Mouse (Mus musculus) embryonic facial prominence, embryonic 12.5 days (tissue): ENCODE data around the gene Mphosph10. TPM values are rescaled to one million over a fixed set of nuclear protein-coding genes. Genes with fewer than 3 reads are reported as not detected.

Experiments used
- ATAC-seq: fragments of 200-750 bp; cut with Nextera tagmentation; 2 replicates; pipeline ENCODE4 v1.8.0; 2017; ENCODE audit not compliant: insufficient number of reproducible peaks, insufficient read depth, low FRiP score, low TSS enrichment
- H3K27ac ChIP-seq: fragments of 300-500 bp; sonication (generic); 2 replicates; pipeline ENCODE4 v1.5.1; 2016; ENCODE audit warnings: mild to moderate bottlenecking
- H3K27me3 ChIP-seq: fragments of 300-500 bp; sonication (generic); 2 replicates; pipeline ENCODE4 v1.6.1; 2016; ENCODE audit warnings: mild to moderate bottlenecking, moderate library complexity
- H3K36me3 ChIP-seq: fragments of 300-500 bp; sonication (generic); 2 replicates; pipeline ENCODE4 v1.6.1; 2016; ENCODE audit warnings: mild to moderate bottlenecking
- H3K4me1 ChIP-seq: fragments of 300-500 bp; sonication (generic); 2 replicates; pipeline ENCODE4 v1.6.1; 2016
- H3K4me2 ChIP-seq: fragments of 300-500 bp; sonication (generic); replicated peaks from 2 replicates; pipeline ENCODE4 v1.6.1; 2016; ENCODE audit warnings: mild to moderate bottlenecking, moderate library complexity
- H3K4me3 ChIP-seq: fragments of 300-500 bp; sonication (generic); 2 replicates; pipeline ENCODE4 v1.5.1; 2016; ENCODE audit warnings: mild to moderate bottlenecking
- H3K9ac ChIP-seq: fragments of 300-500 bp; sonication (generic); 2 replicates; pipeline ENCODE4 v1.6.1; 2016; ENCODE audit warnings: mild to moderate bottlenecking, moderate library complexity
- H3K9me3 ChIP-seq: fragments of 300-500 bp; sonication (generic); 2 replicates; pipeline ENCODE4 v1.6.1; 2016; ENCODE audit warnings: mild to moderate bottlenecking, moderate library complexity
- WGBS: fragments of 180-500 bp; shearing (Covaris S2); methylation state at CpG from one replicate; pipeline ENCODE4 v1.1.7; 2016; 5-methylcytosine and 5-hydroxymethylcytosine counted together
- polyA plus RNA-seq: library from polyadenylated mRNA; unstranded; fragments of >200 nt; fragmentation: Nextera tagmentation; extraction: Ambion mirVana; gene quantifications from 2 replicates; pipeline ENCODE4 v1.2.1, GENCODE M21; 2016

Mphosph10 gene
- polyA plus RNA-seq, 1 experiment from 2014 or later, result 52.1 TPM

DNA sequence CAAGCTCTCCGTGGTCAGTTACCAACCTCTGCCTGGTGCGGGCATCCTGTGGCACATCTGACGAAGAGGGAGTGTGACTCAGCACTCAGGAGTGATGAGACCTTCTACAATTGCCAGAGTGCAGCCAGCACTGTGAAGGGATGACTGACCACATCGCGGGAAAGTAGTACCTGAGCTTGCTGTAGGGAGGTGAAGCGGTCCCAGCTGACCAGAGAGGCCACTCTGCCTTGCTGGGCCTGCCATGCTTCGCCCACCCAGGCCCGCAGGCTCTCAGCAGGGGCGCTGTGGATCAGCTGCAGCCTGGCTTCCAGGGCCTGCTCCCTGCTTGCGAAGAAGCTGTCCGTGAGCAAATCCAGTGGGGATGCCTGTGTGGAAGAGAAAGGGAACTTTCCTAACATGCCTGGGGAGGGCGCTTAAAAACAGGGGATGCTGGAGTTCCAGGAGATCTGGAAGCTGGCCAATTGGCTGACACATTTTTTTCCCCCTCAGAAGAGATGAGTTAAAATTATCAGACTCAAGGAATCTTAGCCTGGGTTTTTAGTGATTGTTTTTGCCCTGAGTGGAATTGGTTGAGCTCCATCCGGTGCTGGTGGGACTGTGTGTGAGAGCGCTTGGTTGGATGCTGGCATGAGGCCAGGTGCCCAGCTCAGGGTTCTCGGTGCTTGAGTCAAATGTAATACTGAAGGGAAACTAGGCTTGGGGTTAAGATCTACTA, 42.8 kb downstream of the Mphosph10 start:
- H3K9ac ChIP-seq, result no peak overlapping the region
- no peaks in the 10 kb centered on the region for H3K27me3 ChIP-seq
- H3K4me1 ChIP-seq, result no peaks in the 10 kb centered on the region
- peaks cover 54% of the 10 kb centered on the region for H3K36me3 ChIP-seq
- no peak overlapping the region for H3K4me2 ChIP-seq
- H3K27ac ChIP-seq, result no peak overlapping the region
- H3K9me3 ChIP-seq, result no peaks in the 10 kb centered on the region
- no peak overlapping the region for H3K4me3 ChIP-seq
- ATAC-seq, result no peak
- WGBS, result 87% methylated on average over 15 of the region's 15 CpGs

DNA sequence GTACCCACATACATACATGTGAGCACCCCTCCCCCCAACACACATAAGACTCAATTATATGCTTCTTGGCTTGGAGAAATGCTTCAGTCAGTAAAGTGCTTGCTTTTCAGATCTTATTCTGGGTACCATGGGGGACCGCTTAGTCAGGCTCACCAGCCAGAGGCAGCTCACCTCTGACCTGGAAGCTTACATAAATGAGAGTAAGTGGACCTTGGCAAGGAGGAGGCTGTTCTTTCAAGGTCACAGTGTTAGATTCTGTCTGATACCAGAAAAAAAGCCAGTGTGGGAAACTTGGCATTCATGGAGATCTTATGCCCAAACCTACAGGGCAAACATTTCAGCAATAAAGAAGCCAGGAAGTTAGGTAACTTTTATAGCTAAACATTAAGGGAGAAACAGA, 44.3 kb downstream of the Mphosph10 start:
- Histone ChIP-seq H3K4me2 (no peak overlapping the region), H3K9me3 (no peaks in the 10 kb centered on the region), H3K27ac (no peak overlapping the region), H3K27me3 (no peaks in the 10 kb centered on the region), H3K4me3 (no peak overlapping the region), H3K9ac (no peak overlapping the region), H3K36me3 (peaks cover 44% of the 10 kb centered on the region), H3K4me1 (no peaks in the 10 kb centered on the region)
- 84% methylated on average over 1 of the region's 1 CpGs for WGBS
- no peak for ATAC-seq

GRCm38 (mm10) chr7:64332686-64333085, 59.4 kb downstream of the Mphosph10 start:
- 88% methylated on average over 1 of the region's 1 CpGs for WGBS
- peaks cover 34% of the 10 kb centered on the region for H3K36me3 ChIP-seq
- H3K4me3 ChIP-seq, result no peak overlapping the region
- H3K4me2 ChIP-seq, result no peak overlapping the region
- no peaks in the 10 kb centered on the region for H3K9me3 ChIP-seq
- no peak overlapping the region for H3K9ac ChIP-seq
- H3K27me3 ChIP-seq, result no peaks in the 10 kb centered on the region
- no peak for ATAC-seq
- H3K27ac ChIP-seq, result no peak overlapping the region
- H3K4me1 ChIP-seq, result no peaks in the 10 kb centered on the region

DNA sequence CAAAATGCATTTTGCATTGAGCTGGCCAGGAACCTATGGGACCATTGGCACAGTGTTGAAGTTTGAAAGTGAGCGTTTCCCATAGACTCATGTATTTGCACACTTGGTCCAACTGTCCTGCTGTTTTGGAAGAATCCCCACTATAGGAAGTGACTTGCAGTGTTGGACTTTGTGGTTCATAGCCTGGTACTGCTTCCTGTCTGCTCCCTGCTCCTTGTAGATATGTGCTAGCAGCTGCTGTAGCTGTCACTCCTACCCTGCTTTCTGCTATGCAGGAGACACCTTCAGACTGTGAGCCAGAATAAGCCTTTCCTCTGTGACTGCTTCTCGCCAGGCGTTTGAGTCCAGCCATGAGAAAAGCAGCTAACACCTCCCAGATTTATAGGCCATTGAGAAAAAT, 60.8 kb downstream of the Mphosph10 start:
- Histone ChIP-seq H3K9ac (no peak overlapping the region), H3K27me3 (no peaks in the 10 kb centered on the region), H3K4me3 (no peak overlapping the region), H3K4me2 (no peak overlapping the region), H3K27ac (no peak overlapping the region), H3K9me3 (no peaks in the 10 kb centered on the region), H3K36me3 (peaks cover 23% of the 10 kb centered on the region), H3K4me1 (no peaks in the 10 kb centered on the region)
- ATAC-seq, result no peak
- WGBS, result 91% methylated on average over 3 of the region's 3 CpGs

DNA sequence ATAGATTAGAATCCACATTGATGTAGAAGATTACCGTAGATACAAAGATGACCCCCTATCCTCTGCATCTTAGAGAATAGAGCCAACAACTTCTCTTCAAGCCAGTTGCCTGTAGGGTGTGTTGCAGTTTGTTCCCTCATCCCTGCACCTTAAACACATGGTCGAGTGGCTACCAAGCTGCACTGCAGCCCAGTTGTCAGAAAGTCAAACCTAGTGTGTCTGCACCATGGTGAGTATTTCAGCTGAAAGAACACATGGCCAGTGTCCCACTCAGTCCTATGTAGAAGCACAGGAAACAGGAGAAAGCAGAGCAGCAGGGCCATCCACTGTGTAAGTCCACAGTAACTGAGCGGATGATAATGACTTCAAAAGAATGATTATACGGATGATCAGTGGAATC, 64.6 kb downstream of the Mphosph10 start:
- WGBS, result 88% methylated on average over 4 of the region's 4 CpGs
- no peak for ATAC-seq

DNA sequence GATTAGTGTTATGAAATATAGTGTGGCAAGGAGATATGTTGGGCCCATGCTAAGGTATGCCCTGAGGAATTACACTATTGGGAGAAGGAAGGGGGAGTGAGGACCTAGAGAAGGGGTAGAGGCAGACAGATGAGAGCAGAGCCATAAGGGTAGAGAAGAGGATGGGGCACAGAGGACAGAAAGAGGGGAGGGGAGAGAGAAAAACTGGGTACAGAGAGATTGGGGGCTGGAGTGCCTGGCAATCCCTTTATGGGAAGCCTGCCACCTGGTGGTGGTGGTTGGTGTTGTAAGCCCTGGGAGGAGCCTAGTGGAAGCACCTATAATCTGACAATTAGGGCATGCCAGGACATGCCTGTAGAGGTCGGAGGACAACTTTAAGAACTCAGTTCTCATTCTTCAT, 65.2 kb downstream of the Mphosph10 start:
- Histone ChIP-seq H3K27me3 (no peaks in the 10 kb centered on the region), H3K4me2 (no peak overlapping the region), H3K36me3 (peaks cover 16% of the 10 kb centered on the region; the same call in 1 of the 2 replicates), H3K27ac (no peak overlapping the region), H3K9me3 (no peaks in the 10 kb centered on the region), H3K9ac (no peak overlapping the region), H3K4me1 (no peaks in the 10 kb centered on the region), H3K4me3 (no peak overlapping the region)
- 26% methylated on average over 1 of the region's 1 CpGs for WGBS
- ATAC-seq, result no peak

More for the DNA sequence above, 64.6 kb downstream of the Mphosph10 start:
- Histone ChIP-seq H3K9ac (no peak overlapping the region), H3K4me2 (no peak overlapping the region), H3K27ac (no peak overlapping the region), H3K4me1 (no peaks in the 10 kb centered on the region), H3K9me3 (no peaks in the 10 kb centered on the region), H3K4me3 (no peak overlapping the region), H3K36me3 (peaks cover 16% of the 10 kb centered on the region; the same call in 1 of the 2 replicates), H3K27me3 (no peaks in the 10 kb centered on the region)

Other genes starting within 250 kb of the Mphosph10 start
- gene Trpm1, start 238.4 kb downstream of the Mphosph10 start, polyA plus RNA-seq, result 7.9 and 20.5 TPM in 2 replicates
- 14.3 and 15.4 TPM in 2 replicates for gene Mtmr10, start 104.6 kb downstream of the Mphosph10 start, polyA plus RNA-seq
- 10.9 and 12.0 TPM in 2 replicates for gene Fan1, start 18.2 kb downstream of the Mphosph10 start, polyA plus RNA-seq
- 48.7 and 53.7 TPM in 2 replicates for gene Mcee, start 339 bp upstream of the Mphosph10 start, polyA plus RNA-seq
- gene Apba2, start 109.4 kb upstream of the Mphosph10 start, polyA plus RNA-seq, result 17.0 and 19.6 TPM in 2 replicates